15 mouse cellular contexts compared by ENCODE assay signal in genomic region chr19:5079279-5079678, GRCm38 (mm10). TPM values are rescaled to one million over a fixed set of nuclear protein-coding genes. Genes with fewer than 3 reads are reported as not detected.
"Had no signal": no experiment of that assay in that cellular context is flagged by ENCODE, and none has a peak within 500 bp of the region (broad histone marks: within the 10 kb centered on the region; RNA-seq: fewer than 3 reads in every experiment).

No protein-coding gene starts in this region.

- ATAC-seq: intestine, embryonic 15.5 days; midbrain, embryonic 13.5 days had no signal

- H3K27ac ChIP-seq: intestine, embryonic 15.5 days; limb, embryonic 12.5 days; liver, embryonic 14.5 days; midbrain, embryonic 13.5 days; neural tube, embryonic 13.5 days had no signal

- DNase-seq: kidney, adult 8-10 months; kidney, postnatal 4 days; lung, adult 18-20 months; retina, postnatal 1 day; right cerebral cortex, postnatal 4 days; spleen, adult 18-20 months; thymus, postnatal 36 days had no signal

- H3K4me3 ChIP-seq: intestine, embryonic 15.5 days; limb, embryonic 12.5 days; midbrain, embryonic 13.5 days; neural tube, embryonic 13.5 days had no signal

- H3K4me1 ChIP-seq: intestine, embryonic 15.5 days; limb, embryonic 12.5 days; midbrain, embryonic 13.5 days; neural tube, embryonic 13.5 days had no signal

- H3K36me3 ChIP-seq: intestine, embryonic 15.5 days; limb, embryonic 12.5 days; midbrain, embryonic 13.5 days; neural tube, embryonic 13.5 days had no signal

- H3K9ac ChIP-seq: intestine, embryonic 15.5 days; limb, embryonic 12.5 days; liver, embryonic 14.5 days; midbrain, embryonic 13.5 days; neural tube, embryonic 13.5 days had no signal

- H3K4me2 ChIP-seq: intestine, embryonic 15.5 days; limb, embryonic 12.5 days; midbrain, embryonic 13.5 days; neural tube, embryonic 13.5 days had no signal

- H3K9me3 ChIP-seq: intestine, embryonic 15.5 days; limb, embryonic 12.5 days; midbrain, embryonic 13.5 days; neural tube, embryonic 13.5 days had no signal

RNA-seq across cellular contexts. Expression of gene Tmem151a, which starts 6.1 kb away (rescaled TPM):
- total RNA-seq: megakaryocyte progenitor cell, adult 5-6 weeks had no signal

RNA-seq across cellular contexts. Expression of gene Cd248, which starts 11.4 kb away (rescaled TPM):
- total RNA-seq: monocyte, adult 5-6 weeks had no signal

RNA-seq across cellular contexts. Expression of gene Cnih2, which starts 19.0 kb away (rescaled TPM):
- total RNA-seq: liver, adult 2 months; monocyte, adult 5-6 weeks had no signal
